Mouse (Mus musculus): ENCODE data around the gene Epha2. TPM values are rescaled to one million over a fixed set of nuclear protein-coding genes. Genes with fewer than 3 reads are reported as not detected.

Gene Epha2
- polyA plus RNA-seq, 1 experiment from 2014 or later, result 2.3 TPM

DNA sequence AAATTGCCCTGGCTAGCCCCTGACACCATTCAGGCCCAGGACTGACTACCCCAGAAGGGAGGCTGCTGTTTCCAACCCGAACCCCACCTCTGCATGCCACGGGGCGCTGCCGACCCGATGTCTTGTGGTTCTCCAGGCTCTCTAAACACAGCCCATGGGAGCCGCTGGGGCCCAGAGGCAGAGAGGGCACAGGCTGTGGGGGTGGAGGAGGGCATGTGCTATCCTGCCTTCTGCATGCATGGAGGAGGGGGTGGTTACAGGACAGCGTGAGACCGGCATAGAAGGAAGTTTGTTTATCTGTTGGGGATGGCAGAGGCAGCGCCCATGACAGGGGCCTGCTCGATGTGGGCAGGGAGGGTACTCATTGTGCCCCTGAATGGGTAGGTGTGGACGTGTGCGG lies 49.0 kb downstream of the Epha2 start:
- Histone ChIP-seq H3K4me2 (ENCODE audit: low read depth, low read length, severe bottlenecking) (no peak overlapping the region), H3K36me3 (ENCODE audit: control insufficient read depth, insufficient read depth, low read length) (no peaks in the 10 kb centered on the region), H3K9me3 (ENCODE audit: control insufficient read depth, low read length) (no peaks in the 10 kb centered on the region), H3K27me3 (ENCODE audit: control insufficient read depth, insufficient read depth, low read length) (no peaks in the 10 kb centered on the region), H3K27ac (ENCODE audit: low read depth, low read length) (no peak overlapping the region), H3K4me3 (ENCODE audit: low read depth, low read length) (no peak overlapping the region), H3K4me1 (replicated peaks; ENCODE audit: control insufficient read depth, insufficient read depth, low read length) (no peaks in the 10 kb centered on the region), H3K9ac (ENCODE audit: low read length) (no peak overlapping the region)
- WGBS, result 87% methylated on average over 12 of the region's 12 CpGs
- DNase-seq (ENCODE audit: low spot score) (peak; percentile 42), ATAC-seq (replicated peaks; ENCODE audit: low FRiP score) (no peak)

DNA sequence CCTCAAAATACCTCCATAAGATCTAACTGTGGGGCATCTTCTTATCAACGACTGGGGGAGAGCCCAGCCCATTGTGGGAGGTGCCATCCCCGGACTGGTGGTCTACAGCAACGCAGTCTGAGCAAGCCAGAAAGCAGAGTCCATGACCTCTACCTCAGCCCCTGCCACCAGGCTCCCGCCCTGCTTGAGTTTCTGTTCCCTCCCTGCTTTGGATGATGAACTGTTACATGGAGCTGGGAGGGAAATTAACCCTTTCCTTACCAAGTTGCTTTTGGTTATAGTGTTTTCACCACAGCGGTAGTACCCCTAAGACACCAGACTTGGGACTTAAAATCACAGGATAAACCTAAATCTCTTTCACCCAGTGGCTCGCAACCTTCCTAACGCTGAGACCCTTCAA lies 50.9 kb downstream of the Epha2 start:
- DNase-seq (ENCODE audit: low spot score), result peak; percentile 49
- H3K9me3 ChIP-seq (ENCODE audit: control insufficient read depth, low read length), result no peaks in the 10 kb centered on the region
- H3K4me1 ChIP-seq (replicated peaks; ENCODE audit: control insufficient read depth, insufficient read depth, low read length), result no peaks in the 10 kb centered on the region
- H3K9ac ChIP-seq (ENCODE audit: low read length), result no peak overlapping the region
- WGBS, result 66% methylated on average over 7 of the region's 7 CpGs
- no peak overlapping the region for H3K27ac ChIP-seq (ENCODE audit: low read depth, low read length)
- ATAC-seq (replicated peaks; ENCODE audit: low FRiP score), result no peak
- H3K36me3 ChIP-seq (ENCODE audit: control insufficient read depth, insufficient read depth, low read length), result no peaks in the 10 kb centered on the region
- H3K27me3 ChIP-seq (ENCODE audit: control insufficient read depth, insufficient read depth, low read length), result no peaks in the 10 kb centered on the region
- no peak overlapping the region for H3K4me3 ChIP-seq (ENCODE audit: low read depth, low read length)
- no peak overlapping the region for H3K4me2 ChIP-seq (ENCODE audit: low read depth, low read length, severe bottlenecking)

DNA sequence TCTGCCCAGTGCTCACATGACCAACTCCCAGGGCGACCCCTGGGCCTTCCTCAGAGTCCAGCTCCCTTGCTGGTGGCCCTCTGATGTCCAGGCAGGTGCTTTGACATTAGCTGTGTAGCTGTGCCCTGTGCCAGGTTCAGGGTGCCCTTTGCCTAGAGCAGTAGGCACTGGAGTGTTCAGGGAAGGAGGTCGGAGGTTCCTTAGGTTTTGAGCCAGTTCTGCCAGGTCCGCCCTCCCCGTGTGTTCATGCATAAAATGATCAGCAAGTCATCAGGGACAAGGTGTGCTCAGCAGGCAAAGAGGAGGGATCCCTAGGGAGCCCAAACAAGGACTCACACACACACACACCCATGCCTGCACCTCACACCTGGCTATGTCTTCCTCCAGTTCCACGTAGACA lies 51.9 kb downstream of the Epha2 start:
- ATAC-seq (replicated peaks; ENCODE audit: low FRiP score) (no peak), DNase-seq (ENCODE audit: low spot score) (no peak)
- WGBS, result 69% methylated on average over 5 of the region's 5 CpGs
- Histone ChIP-seq H3K9ac (ENCODE audit: low read length) (no peak overlapping the region), H3K9me3 (ENCODE audit: control insufficient read depth, low read length) (no peaks in the 10 kb centered on the region), H3K27me3 (ENCODE audit: control insufficient read depth, insufficient read depth, low read length) (no peaks in the 10 kb centered on the region), H3K4me3 (ENCODE audit: low read depth, low read length) (no peak overlapping the region), H3K36me3 (ENCODE audit: control insufficient read depth, insufficient read depth, low read length) (no peaks in the 10 kb centered on the region), H3K27ac (ENCODE audit: low read depth, low read length) (no peak overlapping the region), H3K4me2 (ENCODE audit: low read depth, low read length, severe bottlenecking) (no peak overlapping the region), H3K4me1 (replicated peaks; ENCODE audit: control insufficient read depth, insufficient read depth, low read length) (no peaks in the 10 kb centered on the region)

DNA sequence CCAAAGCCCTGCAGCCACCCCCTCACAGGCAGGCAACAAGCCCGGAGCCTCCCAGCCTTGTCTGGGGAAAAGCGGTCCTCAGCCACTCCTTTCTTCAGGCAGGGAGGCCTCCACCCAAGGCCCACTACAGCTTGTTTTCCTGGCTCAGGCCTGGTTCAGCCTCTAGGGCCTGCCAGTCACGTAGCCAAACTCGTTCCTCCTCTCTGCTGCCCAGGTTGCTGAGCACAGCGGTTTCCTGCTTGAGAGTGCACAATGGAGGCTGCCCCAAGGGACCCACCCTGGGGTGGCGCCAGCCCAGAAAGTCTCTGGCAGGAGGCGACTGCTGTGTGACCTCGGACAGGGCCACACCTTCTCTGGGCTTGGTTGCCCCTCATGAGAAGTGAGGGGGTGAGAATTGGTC lies 52.8 kb downstream of the Epha2 start:
- Histone ChIP-seq H3K4me2 (ENCODE audit: low read depth, low read length, severe bottlenecking) (no peak overlapping the region), H3K9me3 (ENCODE audit: control insufficient read depth, low read length) (no peaks in the 10 kb centered on the region), H3K27me3 (ENCODE audit: control insufficient read depth, insufficient read depth, low read length) (no peaks in the 10 kb centered on the region), H3K4me3 (ENCODE audit: low read depth, low read length) (no peak overlapping the region), H3K36me3 (ENCODE audit: control insufficient read depth, insufficient read depth, low read length) (no peaks in the 10 kb centered on the region), H3K4me1 (replicated peaks; ENCODE audit: control insufficient read depth, insufficient read depth, low read length) (no peaks in the 10 kb centered on the region), H3K9ac (ENCODE audit: low read length) (no peak overlapping the region), H3K27ac (ENCODE audit: low read depth, low read length) (no peak overlapping the region)
- WGBS, result 65% methylated on average over 8 of the region's 8 CpGs
- DNase-seq (ENCODE audit: low spot score) (peak; percentile 41), ATAC-seq (replicated peaks; ENCODE audit: low FRiP score) (no peak)

DNA sequence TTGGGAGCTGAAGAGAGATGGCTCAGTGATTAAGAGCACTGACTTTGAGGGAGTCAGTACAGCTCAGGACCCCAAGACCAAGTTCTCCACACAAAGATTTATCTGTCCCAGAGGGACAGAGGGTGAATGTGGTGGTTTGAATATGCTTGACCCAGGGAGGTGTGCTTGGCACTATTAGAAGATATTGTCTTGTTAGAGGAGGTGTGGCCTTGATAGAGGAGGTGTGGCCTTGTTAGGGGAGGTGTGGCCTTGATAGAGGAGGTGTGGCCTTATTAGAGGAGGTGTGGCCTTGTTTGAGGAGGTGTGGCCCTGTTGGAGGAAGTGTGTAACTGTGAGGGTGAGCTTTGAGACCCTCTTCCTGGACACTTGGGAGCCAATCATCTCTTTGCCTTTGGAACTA lies 56.8 kb downstream of the Epha2 start:
- Histone ChIP-seq H3K27ac (ENCODE audit: low read depth, low read length) (no peak overlapping the region), H3K9ac (ENCODE audit: low read length) (no peak overlapping the region), H3K27me3 (ENCODE audit: control insufficient read depth, insufficient read depth, low read length) (no peaks in the 10 kb centered on the region; the same call in 1 of the 2 replicates), H3K9me3 (ENCODE audit: control insufficient read depth, low read length) (no peaks in the 10 kb centered on the region), H3K4me2 (ENCODE audit: low read depth, low read length, severe bottlenecking) (no peak overlapping the region), H3K4me1 (replicated peaks; ENCODE audit: control insufficient read depth, insufficient read depth, low read length) (no peaks in the 10 kb centered on the region; the same call in 1 of the 2 replicates), H3K4me3 (ENCODE audit: low read depth, low read length) (no peak overlapping the region), H3K36me3 (ENCODE audit: control insufficient read depth, insufficient read depth, low read length) (no peaks in the 10 kb centered on the region)
- no peak for ATAC-seq (replicated peaks; ENCODE audit: low FRiP score)
- no peak for DNase-seq (ENCODE audit: low spot score)

DNA sequence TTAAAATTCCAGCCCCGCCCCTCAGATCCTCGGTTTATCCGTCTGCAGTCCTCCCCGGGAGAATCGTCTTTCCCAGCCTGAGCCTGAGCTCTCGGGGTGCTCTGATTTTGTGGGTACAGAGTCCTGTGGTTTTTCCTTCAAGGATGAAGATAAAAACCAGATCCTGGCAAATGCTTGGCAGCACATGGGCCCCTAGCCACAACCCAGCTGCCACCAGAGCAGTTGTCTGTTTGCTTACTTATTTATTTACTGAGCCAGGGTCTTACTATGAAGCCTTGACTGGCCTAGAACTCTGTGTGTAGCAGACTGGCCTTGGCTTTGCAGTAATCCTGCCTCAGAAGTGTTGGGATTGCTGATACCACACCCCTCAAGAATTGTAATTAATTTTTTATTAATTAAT lies 58.2 kb downstream of the Epha2 start:
- H3K27me3 ChIP-seq (ENCODE audit: control insufficient read depth, insufficient read depth, low read length), result peaks cover 2% of the 10 kb centered on the region; the same call in 1 of the 2 replicates
- no peak overlapping the region for H3K4me2 ChIP-seq (ENCODE audit: low read depth, low read length, severe bottlenecking)
- ATAC-seq (replicated peaks; ENCODE audit: low FRiP score), result no peak
- no peak overlapping the region for H3K4me3 ChIP-seq (ENCODE audit: low read depth, low read length)
- H3K9ac ChIP-seq (ENCODE audit: low read length), result no peak overlapping the region
- H3K9me3 ChIP-seq (ENCODE audit: control insufficient read depth, low read length), result no peaks in the 10 kb centered on the region
- no peak for DNase-seq (ENCODE audit: low spot score)
- no peak overlapping the region for H3K27ac ChIP-seq (ENCODE audit: low read depth, low read length)
- no peaks in the 10 kb centered on the region for H3K36me3 ChIP-seq (ENCODE audit: control insufficient read depth, insufficient read depth, low read length)
- whole genome bisulfite sequencing, result 94% methylated on average over 6 of the region's 6 CpGs
- H3K4me1 ChIP-seq (replicated peaks; ENCODE audit: control insufficient read depth, insufficient read depth, low read length), result no peaks in the 10 kb centered on the region; the same call in 1 of the 2 replicates

DNA sequence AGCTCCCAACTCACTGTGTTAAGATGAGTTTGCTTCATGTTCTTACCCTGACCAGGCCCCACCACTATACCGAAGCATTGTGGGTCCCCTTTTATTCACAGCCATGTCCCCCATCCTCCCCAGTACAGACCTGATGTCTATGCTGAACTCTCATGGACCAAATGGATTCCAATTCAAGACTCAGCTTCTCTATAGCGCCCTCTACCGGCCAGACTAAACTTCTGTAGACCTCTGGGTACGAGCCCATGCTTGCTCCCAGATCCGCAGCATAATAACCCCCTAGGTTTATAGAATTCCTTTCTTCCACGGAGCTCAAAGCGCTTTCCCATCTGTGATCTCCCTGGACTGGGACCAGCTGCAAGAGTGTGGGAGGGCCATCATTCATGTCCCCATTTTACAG lies 59.8 kb downstream of the Epha2 start:
- ATAC-seq (replicated peaks; ENCODE audit: low FRiP score) (no peak), DNase-seq (ENCODE audit: low spot score) (peak; percentile 72)
- no peak overlapping the region for H3K4me3 ChIP-seq (ENCODE audit: low read depth, low read length)
- H3K27ac ChIP-seq (ENCODE audit: low read depth, low read length), result no peak overlapping the region
- H3K4me1 ChIP-seq (replicated peaks; ENCODE audit: control insufficient read depth, insufficient read depth, low read length), result no peaks in the 10 kb centered on the region; the same call in 1 of the 2 replicates
- peaks cover 3% of the 10 kb centered on the region; the same call in 1 of the 2 replicates for H3K27me3 ChIP-seq (ENCODE audit: control insufficient read depth, insufficient read depth, low read length)
- no peaks in the 10 kb centered on the region for H3K36me3 ChIP-seq (ENCODE audit: control insufficient read depth, insufficient read depth, low read length)
- no peak overlapping the region for H3K4me2 ChIP-seq (ENCODE audit: low read depth, low read length, severe bottlenecking)
- no peak overlapping the region for H3K9ac ChIP-seq (ENCODE audit: low read length)
- WGBS, result 30% methylated on average over 7 of the region's 7 CpGs
- H3K9me3 ChIP-seq (ENCODE audit: control insufficient read depth, low read length), result no peaks in the 10 kb centered on the region

DNA sequence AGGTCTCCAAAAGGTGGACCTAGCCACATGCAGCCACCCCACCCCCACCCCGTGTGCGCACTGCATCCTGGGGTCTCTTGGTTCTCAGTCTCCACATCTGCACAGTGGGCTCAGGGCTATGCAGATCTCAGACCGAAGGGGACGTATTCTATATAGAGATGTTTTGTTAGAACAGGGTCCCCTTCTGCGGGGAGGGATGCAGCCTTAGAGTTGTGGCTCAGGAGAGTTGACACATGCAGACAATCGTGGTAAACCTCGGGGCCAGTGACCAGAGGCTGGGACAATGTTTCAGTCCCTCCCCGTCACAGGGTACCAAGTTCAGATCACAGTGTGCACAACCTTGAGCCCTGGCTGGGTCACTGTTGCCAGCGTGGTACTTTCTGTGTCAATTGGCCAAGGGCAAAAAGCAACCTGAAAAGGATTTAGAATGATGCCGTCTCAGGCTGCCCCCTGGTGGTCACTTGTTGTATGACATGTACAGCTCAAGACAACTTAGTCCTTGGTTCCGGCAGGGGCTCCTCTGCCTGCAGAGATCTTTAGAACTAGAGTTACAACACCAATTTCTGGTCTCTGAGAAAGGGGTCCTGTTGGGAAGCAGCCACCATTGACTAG lies 62.0 kb downstream of the Epha2 start:
- no peak overlapping the region for H3K4me3 ChIP-seq (ENCODE audit: low read depth, low read length)
- H3K27ac ChIP-seq (ENCODE audit: low read depth, low read length), result no peak overlapping the region
- no peaks in the 10 kb centered on the region for H3K9me3 ChIP-seq (ENCODE audit: control insufficient read depth, low read length)
- WGBS, result 28% methylated on average over 11 of the region's 11 CpGs
- peaks cover 16% of the 10 kb centered on the region for H3K27me3 ChIP-seq (ENCODE audit: control insufficient read depth, insufficient read depth, low read length)
- DNase-seq (ENCODE audit: low spot score) (peak; percentile 93), ATAC-seq (replicated peaks; ENCODE audit: low FRiP score) (peak; percentile 54)
- no peak overlapping the region for H3K4me2 ChIP-seq (ENCODE audit: low read depth, low read length, severe bottlenecking)
- no peaks in the 10 kb centered on the region for H3K36me3 ChIP-seq (ENCODE audit: control insufficient read depth, insufficient read depth, low read length)
- peaks cover under 1% of the 10 kb centered on the region; the same call in 1 of the 2 replicates for H3K4me1 ChIP-seq (replicated peaks; ENCODE audit: control insufficient read depth, insufficient read depth, low read length)
- no peak overlapping the region for H3K9ac ChIP-seq (ENCODE audit: low read length)

DNA sequence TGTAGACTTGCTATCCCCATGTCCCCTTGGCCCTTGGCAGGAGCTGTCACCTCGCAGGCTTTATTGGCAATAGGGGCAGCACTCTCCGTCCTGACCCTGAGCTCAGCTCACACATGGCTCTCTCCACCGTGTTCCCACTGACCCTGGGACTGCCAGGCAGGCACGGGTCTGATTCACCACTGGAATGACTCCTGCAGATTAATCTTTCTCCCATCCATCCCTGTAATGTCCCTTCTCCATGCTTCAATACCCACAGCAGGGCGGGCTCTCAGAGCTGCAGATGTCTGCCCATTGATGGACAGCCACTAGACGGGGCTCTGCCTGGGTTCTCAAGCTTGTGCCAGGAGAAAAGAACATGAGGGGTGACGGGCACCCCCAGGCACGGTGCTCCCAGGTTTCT lies 64.1 kb downstream of the Epha2 start:
- 63% methylated on average over 8 of the region's 8 CpGs for WGBS
- H3K9me3 ChIP-seq (ENCODE audit: control insufficient read depth, low read length), result no peaks in the 10 kb centered on the region
- DNase-seq (ENCODE audit: low spot score) (no peak), ATAC-seq (replicated peaks; ENCODE audit: low FRiP score) (no peak)
- H3K27ac ChIP-seq (ENCODE audit: low read depth, low read length), result no peak overlapping the region
- no peaks in the 10 kb centered on the region for H3K36me3 ChIP-seq (ENCODE audit: control insufficient read depth, insufficient read depth, low read length)
- no peak overlapping the region for H3K4me2 ChIP-seq (ENCODE audit: low read depth, low read length, severe bottlenecking)
- no peak overlapping the region for H3K4me3 ChIP-seq (ENCODE audit: low read depth, low read length)
- H3K27me3 ChIP-seq (ENCODE audit: control insufficient read depth, insufficient read depth, low read length), result peaks cover 22% of the 10 kb centered on the region
- H3K4me1 ChIP-seq (replicated peaks; ENCODE audit: control insufficient read depth, insufficient read depth, low read length), result 0 out of 2 replicates have a peak, but pooled peaks cover 5% of the 10 kb centered on the region
- no peak overlapping the region for H3K9ac ChIP-seq (ENCODE audit: low read length)
